Mouse (Mus musculus): ENCODE results near the gene Gli2.
A peak's percentile ranks its signal among the peaks of the same experiment; 100 is the strongest.

Gli2 gene

DNA sequence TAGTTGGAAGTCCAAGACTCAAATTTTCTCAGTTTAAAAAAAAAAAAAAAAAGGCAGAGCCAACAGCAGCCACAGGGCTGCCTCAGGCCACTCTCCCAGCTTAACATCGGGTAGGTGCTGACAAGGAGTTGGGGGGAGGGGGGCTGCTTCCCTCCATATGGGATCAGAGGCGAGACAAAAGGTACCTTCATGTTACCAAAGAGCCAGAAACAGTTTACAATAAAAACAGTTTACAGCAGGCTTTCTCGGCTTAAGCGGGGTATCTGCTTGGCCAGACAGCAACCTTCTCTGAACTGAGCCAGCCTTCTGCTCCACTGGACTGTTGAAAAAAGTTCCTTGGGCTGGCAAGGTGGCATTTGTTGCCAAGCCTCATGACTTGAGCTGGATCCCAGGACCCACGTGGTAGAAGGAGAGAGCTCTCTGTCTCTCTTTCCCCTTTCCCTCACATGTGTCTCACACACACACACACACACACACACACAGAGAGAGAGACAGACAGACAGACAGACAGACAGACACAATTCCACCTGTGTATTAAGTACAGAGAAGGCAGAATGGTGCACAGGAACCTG, 113.1 kb downstream of the Gli2 start:
- DNase-seq (ENCODE audit: low spot score) = no peak

DNA sequence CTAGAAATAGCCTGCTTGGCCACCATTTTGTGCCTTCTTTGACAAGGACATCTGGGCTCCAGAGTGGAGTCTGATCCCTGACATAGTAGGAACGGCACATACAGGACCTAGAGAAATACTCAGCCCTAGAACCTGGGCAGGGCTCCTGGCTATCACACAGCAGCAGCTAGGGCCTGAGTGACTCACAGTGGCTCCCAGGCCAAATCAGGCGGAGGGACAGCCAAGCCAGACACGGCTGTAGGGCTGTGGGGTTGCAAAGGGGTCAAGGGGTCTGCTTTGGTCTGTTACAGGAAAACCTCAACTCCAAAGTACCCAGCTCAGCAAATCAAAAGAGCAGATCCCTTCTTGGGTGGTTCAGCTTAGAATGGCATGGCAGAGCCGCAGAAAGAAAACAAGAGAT, 115.2 kb downstream of the Gli2 start:
- peak; percentile 43 for DNase-seq (ENCODE audit: low spot score)

DNA sequence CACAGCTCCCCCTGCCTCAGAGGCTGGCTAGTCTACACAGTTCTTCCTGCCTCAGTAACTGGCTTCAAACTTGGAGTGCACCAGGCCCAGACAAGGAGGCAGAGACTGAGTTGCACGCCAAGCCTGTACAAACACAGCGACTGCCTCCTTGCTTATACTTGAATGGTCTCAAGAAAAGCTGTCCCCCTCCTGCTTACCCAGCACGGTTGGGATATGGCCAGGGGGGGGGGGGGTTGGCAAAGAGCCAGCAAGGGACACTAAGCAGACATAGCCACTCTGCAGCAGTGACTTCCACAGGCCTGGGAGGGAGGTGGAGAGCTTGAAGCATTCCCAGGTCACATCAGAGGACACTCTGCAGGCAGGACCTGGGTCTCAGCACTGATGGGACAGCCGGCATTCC, 117.3 kb downstream of the Gli2 start:
- no peak for DNase-seq (ENCODE audit: low spot score)

DNA sequence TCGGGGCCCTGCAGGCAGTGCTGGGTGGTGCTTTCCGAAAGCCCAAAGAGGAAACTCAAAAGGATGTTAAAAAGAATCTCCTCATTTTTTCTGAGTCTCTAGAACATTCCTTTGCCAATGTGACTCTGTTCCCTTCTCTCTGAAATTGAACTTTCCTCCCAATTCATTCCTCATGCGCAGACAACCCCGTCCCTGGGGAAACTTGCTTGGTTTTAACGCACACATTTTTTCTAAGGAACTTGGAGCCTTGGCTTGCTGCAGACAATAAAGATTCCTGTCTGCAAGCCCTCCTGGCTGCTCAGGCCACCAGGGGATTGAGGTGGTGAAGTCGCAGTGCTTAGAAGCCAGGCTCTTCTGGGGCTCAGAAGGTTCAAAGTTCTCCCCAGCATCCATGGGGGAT, 117.9 kb downstream of the Gli2 start:
- no peak for DNase-seq (ENCODE audit: low spot score)

DNA sequence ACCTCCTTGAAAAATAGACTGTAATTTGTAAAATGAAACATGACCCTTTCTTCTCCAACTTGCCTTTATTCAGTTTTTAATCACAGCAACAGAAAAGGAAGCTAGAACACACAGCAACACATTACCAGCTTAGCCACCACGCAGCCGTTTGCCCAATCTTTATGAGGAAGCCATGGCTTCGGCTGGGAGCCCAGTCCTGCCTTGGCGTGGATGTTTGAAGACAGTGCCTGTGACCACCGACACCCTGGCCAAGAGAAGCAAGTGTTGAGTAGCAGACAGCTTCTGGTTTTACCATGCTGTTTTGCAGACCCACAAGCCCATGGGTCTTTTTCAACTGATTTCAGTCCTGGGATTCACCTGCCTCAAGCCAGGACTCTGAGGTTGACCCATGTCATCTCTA, 121.3 kb downstream of the Gli2 start:
- no peak for DNase-seq (ENCODE audit: low spot score)

DNA sequence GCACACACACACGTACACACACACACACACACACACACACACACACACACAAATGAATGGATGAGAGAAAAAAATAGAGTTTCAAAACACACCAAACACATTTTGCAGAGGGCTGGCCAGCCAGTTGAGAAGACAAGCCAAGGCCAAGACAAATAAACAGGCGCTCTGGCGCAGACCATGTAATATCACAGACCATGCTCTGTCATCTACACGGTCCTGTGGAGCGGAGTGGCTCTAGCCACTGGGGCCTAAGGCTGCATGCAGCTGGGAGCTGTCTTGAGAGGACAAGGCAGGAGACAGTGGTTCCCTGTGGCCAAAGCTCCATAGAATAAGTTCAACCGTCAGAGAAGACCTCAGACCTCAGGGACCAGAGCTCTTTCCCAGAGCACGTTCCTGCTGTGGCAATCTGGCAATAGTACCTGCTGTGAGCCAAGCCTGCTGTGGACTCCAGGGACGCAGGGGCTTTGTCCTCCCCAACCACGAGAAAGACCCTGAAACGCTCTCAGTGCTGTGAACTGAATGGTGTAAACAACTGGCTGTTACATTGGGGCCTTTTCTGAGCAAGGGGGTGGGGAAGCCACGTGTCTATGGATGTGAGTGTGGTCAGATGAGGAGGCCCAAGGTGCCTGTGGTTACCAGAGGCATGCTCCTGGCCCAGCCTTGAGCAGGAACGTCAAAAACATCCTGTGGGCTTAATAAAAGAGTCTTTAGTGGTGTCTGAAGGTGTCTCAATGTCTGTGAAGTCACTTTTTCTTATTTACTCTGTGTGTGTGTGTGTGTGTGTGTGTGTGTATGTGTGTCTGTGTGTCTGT, 125.7 kb downstream of the Gli2 start:
- DNase-seq (ENCODE audit: low spot score) = peak; percentile 41

DNA sequence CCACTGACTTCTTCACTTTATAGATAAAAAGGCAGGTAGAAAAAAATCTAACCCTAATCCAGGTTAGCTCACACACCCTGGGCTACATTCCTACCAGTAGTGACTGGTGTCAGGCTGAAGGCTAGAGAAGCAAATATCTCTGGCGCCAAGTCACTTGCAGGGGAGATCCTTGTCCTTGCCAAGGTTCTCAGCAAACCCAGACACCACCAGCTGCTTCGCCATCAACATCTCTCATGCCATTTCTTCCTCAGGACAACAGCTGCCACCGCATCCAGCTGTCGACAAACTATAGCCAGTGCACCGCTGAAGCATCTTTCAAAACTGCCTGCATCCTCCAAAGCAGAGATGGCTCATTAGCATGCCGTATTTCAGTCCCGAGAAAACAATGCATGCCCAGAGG, 126.9 kb downstream of the Gli2 start:
- DNase-seq (ENCODE audit: low spot score) = no peak

DNA sequence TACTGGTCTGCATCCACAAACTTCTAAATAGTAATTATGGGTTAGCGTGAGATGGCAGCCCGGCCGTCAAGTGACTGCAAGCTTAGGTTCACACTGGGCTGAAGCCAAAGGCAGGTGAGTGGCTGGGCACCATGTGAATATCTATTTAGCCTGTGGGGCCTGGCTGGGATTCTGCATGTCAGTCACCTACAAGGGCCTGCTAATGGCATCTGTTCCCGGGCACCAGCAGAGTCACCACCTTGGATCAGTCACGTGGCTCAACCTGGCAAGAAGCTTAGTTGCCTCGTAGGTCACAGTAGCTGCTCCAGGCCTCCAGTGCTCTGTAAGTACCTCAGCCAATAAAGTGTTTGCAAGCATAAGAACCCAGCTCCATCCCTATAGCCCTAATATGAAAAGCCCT, 131.2 kb downstream of the Gli2 start:
- no peak for DNase-seq (ENCODE audit: low spot score)

DNA sequence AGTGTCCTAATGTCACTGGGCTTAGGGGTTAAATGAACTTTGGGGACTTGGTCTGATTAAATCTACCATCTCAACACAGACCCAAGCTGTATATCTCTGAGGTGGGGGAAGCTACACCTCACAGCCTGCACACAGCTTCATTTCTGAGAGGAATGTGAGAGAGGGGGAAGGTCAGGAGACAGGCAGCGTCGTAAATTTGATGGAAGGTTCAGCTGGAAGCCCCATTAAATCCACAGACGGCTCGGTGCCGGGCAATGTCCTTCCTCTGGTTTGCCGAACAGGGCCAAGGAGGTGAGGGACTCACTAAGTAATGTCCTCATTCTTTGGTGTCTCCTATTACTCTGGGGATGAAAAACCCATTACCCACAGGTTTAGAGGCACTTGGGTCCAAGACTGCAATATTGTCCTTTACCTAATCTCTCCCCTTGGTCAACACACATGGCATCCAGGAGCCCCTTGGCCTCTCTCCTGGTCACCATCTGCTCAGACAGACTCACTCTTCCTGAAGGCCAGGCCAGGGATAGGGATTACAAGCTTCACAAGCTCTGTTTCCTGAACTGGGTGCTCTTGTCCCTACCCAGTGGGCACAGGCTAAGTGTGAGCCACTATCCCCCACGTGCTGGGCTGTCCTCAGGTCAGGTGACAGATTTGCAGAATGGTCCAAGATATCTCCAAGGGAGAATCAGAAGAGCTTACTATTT, 135.7 kb downstream of the Gli2 start:
- no peak for DNase-seq (ENCODE audit: low spot score)

DNA sequence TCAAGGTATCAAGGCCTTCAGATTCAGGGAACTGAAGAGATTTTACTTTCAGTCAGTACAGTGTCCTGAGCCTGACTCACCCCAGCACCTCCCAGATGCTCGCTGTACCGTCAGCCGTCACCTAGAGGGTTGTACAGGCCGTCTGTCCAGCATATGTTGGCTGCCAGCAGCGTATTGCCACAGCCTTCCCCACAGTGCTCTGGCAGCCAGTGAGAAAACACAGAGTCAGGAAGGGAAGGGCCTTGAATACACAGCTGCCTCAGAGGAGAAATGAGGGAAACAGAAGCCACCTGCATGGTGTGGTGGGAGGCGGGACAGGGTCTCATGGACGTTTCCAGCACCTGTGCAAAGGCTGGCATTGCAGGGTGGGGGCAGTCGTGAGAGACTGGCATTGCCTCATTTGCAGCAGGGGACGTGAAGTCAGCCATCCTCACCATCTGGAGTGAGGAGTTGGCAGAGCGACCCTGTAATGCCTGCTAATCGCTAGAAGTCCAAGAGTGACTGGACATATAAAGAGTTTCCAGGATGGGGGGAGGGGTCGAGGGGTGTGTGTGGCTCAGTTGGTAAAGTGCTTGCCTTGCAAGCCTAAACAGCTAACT, 136.8 kb downstream of the Gli2 start:
- DNase-seq (ENCODE audit: low spot score) = no peak

DNA sequence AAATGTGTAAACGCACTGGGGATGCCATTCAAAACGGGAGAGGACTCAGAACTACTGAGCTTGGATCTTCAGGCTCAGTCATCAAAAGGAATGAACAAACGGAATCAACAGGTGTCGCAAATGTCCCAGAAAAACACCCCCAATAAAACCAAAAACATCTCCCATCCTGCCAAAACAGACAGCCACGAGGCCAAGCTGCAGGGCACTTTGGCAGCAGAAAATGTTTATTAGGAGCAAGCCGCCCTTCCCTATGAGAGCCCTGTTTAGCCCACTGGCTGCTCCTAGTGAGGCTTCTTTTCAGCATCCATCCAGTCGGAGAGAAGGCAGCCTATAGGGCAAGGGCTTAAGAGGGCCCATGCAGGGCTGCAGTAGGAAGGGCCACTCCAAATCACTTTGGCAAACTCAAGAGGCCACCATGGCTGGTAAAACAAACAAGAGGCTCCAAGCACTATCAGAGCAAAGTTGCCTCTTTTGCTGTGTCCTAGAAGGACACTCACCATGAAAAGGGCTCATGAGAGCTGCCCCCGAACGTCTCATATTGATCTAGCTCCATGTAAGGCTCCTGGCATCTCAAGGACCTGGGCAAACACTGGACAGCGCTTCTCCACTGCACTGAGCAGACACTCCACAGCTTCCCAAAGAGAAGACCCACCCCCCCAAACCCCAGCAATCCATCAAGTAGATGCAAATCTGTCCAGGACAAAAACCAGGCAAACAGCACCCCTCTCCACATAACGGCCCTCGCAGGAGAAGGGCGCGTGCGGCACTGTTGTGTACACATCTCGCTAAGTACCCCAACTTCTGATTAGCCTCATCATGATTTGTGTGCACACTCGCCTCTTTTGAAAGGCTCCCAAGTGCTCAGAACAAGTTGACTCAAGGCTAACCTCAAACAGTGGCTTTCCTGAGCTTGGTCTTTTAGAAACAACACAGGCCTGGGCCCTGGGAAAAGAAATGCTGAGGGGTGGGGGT, 139.7 kb downstream of the Gli2 start:
- no peak for DNase-seq (ENCODE audit: low spot score)

DNA sequence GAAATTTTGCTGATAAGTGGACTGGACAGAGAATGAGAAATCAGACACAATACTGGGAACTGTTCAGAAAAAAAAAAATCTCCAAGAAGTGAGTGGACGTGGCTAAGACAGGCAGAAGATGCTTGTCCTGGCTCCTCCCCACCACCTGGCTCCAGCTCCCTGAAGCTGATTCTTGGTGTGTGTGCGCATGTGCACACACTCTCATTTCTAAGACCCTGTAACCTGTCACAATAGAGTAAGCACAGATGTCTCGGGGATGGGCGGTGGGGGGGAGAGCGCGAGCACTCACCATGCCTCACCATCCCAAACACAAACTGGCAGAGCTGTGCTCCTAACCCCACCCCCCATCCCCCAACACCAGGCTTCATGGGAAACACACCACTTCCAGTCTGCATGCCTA, 140.5 kb downstream of the Gli2 start:
- DNase-seq (ENCODE audit: low spot score) = no peak

DNA sequence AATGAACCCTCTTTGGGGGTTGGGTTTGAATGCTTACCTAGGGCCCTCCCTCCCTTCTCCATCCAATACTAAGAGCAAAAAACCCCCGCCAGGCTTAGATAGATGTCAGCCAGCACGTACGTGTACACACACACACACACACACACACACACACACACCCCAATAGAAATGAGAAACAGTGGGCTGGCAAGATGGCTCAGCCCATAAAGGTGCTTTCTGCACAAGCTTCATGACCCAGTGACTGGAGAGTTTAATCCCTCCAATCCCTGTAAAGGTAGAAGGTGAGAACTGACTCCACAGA, 142.0 kb downstream of the Gli2 start:
- no peak for DNase-seq (ENCODE audit: low spot score)

DNA sequence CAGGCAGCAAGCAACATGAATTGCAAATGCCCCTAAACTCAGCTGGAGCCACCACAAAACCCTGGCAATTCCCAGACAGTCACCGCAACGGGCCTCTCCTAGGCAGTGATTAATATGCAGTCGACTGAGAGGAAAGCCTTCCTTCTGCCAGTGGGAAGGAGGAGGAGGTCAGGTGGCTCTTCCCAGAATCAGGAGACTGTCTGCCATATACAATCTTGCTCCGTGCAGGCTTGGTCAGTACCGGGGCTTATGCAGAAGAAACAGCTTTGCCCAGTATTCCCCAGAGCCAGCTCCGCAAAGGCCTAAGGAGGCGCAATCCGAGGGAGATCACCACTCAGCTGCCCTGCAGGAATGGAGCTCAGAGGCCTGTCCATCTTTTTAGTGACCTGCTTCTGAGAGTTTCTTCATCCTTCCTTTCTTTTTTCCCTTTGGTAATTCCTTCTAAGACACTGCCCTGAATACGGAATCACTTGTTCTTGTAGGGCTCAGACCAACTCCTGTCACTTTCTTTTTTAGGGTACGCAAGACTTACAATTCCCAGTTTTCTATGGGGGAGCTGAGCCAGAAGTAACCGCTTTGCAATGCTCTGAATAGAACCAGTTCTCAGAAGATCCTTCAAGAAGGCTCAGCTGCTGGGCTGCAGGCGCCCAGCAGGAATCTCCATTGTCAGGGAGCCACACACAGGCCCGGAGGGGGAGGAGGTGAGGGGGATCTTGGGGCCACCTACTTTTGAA, 142.6 kb downstream of the Gli2 start:
- DNase-seq (ENCODE audit: low spot score) = no peak

DNA sequence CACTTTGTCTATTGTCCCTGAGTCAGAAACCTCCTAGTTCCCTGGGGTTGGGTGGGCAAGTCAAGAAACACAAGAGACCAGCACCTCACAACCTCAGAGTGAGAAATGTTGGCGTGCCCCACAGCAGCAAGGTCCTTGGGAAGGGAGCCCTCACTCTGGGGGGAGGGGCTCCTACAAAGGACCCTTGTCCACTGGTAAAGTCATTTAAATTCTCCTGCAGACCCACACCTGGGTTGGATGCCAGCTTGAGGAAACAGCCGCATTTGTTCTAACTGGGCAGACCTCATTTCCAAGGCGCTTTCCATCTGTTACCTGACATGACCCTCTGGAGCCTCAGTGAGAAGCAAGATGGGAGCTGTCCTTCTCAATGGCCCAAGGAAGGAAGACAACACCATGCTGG, 144.4 kb downstream of the Gli2 start:
- no peak for DNase-seq (ENCODE audit: low spot score)

DNA sequence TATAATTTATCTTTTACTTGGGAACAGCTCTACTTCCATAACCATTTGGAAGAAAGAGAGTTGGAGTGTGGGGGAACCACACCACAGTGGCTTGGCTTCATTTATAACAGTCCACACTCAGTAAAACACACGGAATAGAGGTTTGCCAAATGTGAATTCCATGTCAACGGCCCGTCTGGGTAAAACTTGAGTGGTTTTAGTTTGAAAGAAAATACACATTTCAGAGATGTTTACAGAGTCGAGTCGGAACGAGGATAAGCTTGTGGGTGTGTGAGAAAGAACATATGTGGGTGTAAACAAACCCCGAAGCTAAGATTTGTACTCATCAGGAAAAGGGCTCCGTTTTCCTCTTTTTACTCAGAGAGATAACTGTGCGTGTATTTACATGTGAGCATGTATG, 145.8 kb downstream of the Gli2 start:
- no peak for DNase-seq (ENCODE audit: low spot score)

DNA sequence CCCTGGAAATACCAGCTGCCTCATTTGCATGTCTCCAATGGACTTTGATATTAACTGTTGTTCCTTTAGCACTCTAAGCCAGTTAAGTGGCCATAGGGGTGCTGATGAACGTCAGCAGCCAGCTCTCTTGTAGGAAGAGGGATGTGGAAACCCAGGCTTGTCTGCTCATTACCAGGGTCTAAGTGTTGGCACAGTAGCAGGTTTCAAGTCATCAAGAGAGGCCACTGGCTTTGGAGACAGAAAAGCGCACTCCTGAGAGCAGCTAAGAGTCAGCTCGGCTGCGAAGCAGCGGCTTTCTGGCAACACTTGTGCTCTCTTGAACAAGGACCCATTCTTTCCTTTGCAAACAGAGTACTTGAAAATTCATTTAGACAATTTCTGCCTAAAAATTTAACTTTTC, 148.1 kb downstream of the Gli2 start:
- no peak for DNase-seq (ENCODE audit: low spot score)

DNA sequence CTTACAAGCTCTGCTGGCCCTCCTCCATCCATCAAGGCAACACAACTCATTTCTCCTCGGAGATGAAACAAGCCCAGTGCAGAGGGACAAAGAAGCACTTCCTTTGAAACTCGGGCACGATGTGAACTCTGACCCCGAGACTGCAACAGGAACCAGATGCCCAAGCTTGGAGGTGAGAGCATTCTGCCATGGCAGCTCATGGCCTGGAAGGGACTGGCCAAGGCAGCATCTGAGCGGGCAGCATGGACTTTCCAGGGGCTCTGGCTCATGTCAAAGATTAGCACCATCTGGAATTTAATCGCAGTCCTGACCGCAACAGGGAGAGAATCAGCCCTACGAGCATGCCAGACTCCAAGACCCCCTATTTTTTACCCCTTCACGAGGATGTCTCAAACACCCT, 148.5 kb downstream of the Gli2 start:
- no peak for DNase-seq (ENCODE audit: low spot score)

DNA sequence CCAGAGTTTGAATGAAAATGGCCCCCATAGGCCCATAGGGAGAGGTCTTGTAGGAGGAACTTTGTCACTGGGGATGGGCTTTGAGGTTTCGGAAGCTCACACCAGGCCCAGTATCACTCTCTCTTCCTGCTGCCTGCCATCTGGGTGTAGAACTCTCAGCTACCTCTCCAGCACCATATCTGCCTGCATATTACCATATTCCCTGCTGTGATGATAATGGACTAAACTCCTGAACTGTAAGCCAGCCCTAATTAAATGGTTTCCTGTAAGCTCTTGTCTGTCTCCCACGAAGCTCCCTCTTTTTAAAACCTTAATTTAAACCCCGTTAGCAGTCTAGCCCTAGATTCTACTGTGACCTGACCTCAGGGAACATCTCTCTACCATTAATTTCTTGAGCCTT, 149.0 kb downstream of the Gli2 start:
- DNase-seq (ENCODE audit: low spot score) = no peak

DNA sequence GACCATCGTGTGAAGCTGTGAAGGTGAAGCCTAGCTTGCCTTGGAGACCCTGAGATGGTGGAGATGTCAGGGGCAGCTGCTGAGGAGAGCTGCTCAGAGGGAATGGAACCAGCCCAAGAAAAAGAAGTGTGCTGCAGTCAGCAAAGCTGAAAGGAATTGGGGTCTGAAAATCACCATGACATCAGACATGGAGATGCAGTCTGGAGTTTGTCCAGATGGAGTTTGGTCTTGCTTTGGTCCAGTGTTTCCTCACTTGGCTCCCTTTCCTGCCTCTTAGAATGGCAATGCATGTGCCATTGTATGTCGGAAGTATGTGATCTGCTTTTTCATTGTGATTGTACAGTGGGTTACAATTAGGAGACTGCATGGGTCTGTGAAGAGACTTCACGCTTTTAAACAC, 149.7 kb downstream of the Gli2 start:
- DNase-seq (ENCODE audit: low spot score) = no peak

DNA sequence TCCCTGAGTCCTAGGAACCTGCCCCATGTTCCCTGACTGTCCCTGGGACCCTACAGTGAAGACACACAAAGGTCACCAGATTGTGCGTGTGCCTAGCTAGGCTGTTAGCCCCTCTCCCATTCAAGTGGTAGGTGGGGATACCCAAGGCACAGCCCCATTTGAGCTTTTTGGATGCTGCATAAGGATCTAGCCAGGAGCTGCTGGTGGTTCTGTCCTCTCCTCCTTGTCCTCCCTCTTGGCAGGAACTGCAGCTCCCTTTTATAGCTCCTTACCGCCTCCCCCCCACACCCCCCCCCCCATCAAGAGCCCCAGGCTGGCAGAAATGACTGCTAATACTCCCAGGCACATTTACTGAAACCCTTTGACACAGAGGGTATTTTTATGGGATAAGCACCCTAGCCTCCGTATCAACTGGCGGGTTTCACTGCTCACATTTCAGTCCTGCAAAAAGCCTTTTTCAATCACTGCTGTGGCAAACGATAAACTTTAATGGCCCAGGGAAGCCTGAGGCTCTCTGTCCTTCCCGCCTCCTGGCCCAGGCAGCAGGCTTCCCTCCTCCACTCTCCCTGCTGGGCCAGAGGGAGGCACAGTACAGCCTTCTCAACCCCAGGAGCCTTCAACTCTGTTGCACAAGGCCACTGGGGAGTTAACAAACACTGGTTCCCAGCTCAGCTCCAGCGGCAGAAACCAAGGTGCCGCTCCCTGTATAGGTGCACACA, 151.4 kb downstream of the Gli2 start:
- peak; percentile 23 for DNase-seq (ENCODE audit: low spot score)

All from urinary bladder, postnatal 14 days (tissue).